Mouse (Mus musculus): ENCODE results near the gene Gtf3c2. TPM values are rescaled to one million over a fixed set of nuclear protein-coding genes. Genes with fewer than 3 reads are reported as not detected.

The Gtf3c2 gene
- total and polyA plus RNA-seq, 2 experiments from 2014 or later = 20.5 to 42.7 TPM

DNA sequence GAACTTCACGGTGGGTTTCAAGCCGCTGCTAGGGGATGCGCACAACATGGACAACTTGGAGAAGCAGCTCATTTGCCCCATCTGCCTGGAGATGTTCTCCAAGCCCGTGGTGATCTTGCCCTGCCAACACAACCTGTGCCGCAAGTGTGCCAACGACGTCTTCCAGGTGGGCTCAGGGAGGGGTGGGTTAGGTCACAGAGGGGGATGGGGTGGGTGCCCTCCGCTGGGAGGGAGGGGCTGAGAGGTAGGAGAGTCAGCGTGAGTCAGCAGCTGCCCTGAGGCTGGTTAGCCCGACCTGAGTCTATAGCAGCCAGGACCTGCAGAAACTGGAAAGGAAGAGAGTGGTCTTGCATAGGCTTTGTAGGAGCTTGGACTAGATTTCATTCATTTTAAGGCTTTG lies 63.0 kb downstream of the Gtf3c2 start:
- 17% methylated on average over 10 of the region's 10 CpGs for WGBS
- H3K9me3 ChIP-seq (replicated peaks; ENCODE audit: control insufficient read depth, low read length) = no peaks in the 10 kb centered on the region
- H3K27ac ChIP-seq (ENCODE audit: low read depth) = peak overlapping the region; percentile 53
- ATAC-seq (ENCODE audit: insufficient read depth, low read depth) (no peak; the same call in 1 of the 2 replicates), DNase-seq (ENCODE audit: low spot score) (no peak)
- H3K36me3 ChIP-seq (replicated peaks; ENCODE audit: control insufficient read depth, insufficient read depth, low read length) = no peaks in the 10 kb centered on the region
- peak overlapping the region; percentile 41 for H3K4me3 ChIP-seq (ENCODE audit: low read depth, low read length)
- H3K9ac ChIP-seq (replicated peaks; ENCODE audit: low read depth, low read length) = 0 out of 2 replicates have a peak overlapping the region, but pooled peaks have one; percentile 18
- peak overlapping the region; percentile 59 for H3K4me2 ChIP-seq (ENCODE audit: low read depth, low read length)
- no peaks in the 10 kb centered on the region for H3K27me3 ChIP-seq (ENCODE audit: control insufficient read depth, insufficient read depth, low read length)
- TF ChIP-seq CTCF (IDR thresholded peaks at IDR 0.05; ENCODE audit: low read depth) (no peak), EP300 (IDR thresholded peaks at IDR 0.05; ENCODE audit: low read depth) (no peak)
- 0 out of 2 replicates have a peak, but pooled peaks cover 8% of the 10 kb centered on the region for H3K4me1 ChIP-seq (ENCODE audit: control insufficient read depth, insufficient read depth)

DNA sequence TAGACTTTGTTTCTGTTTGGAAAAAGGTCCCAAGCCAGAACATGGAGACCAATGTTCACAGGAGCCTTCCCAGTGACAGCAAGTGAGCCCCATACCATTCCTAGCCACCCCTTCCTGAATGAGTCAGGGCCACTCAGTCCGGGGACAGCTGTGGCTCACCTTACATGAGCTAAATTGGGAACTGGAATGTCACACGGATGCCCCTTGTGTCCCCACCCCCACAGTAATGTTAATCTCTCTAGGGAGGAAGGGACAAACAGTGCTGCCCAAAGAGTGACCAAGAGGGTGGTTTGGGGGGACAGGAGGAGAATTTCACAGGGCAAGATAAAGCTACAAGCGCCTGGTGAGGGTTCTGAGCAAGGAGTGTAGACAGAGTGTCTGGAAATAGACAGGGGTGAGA lies 63.6 kb downstream of the Gtf3c2 start, which contains the start of gene Trim54:
Gene Trim54, plus strand, starts transcription at position 359 of the 400 bp plus-strand sequence.
- H3K9ac ChIP-seq (replicated peaks; ENCODE audit: low read depth, low read length) = 0 out of 2 replicates have a peak within 1 kb of the TSS, but pooled peaks have one; percentile 18
- H3K4me2 ChIP-seq (ENCODE audit: low read depth, low read length) = peak within 1 kb of the TSS; percentile 59
- H3K4me1 ChIP-seq (ENCODE audit: control insufficient read depth, insufficient read depth) = 0 out of 2 replicates have a peak, but pooled peaks cover 8% of the 10 kb centered on the region
- H3K27ac ChIP-seq (ENCODE audit: low read depth) = peak within 1 kb of the TSS; percentile 53
- peak within 1 kb of the TSS; percentile 41 for H3K4me3 ChIP-seq (ENCODE audit: low read depth, low read length)
- 6% methylated on average over 3 of the region's 3 CpGs for WGBS
- no peaks in the 10 kb centered on the region for H3K9me3 ChIP-seq (replicated peaks; ENCODE audit: control insufficient read depth, low read length)
- no peaks in the 10 kb centered on the region for H3K36me3 ChIP-seq (replicated peaks; ENCODE audit: control insufficient read depth, insufficient read depth, low read length)
- H3K27me3 ChIP-seq (ENCODE audit: control insufficient read depth, insufficient read depth, low read length) = no peaks in the 10 kb centered on the region
- ATAC-seq (ENCODE audit: insufficient read depth, low read depth) = peak; percentile 80
- DNase-seq (ENCODE audit: low spot score) = no peak
- TF ChIP-seq CTCF (IDR thresholded peaks at IDR 0.05; ENCODE audit: low read depth) (no peak), EP300 (IDR thresholded peaks at IDR 0.05; ENCODE audit: low read depth) (no peak)

DNA sequence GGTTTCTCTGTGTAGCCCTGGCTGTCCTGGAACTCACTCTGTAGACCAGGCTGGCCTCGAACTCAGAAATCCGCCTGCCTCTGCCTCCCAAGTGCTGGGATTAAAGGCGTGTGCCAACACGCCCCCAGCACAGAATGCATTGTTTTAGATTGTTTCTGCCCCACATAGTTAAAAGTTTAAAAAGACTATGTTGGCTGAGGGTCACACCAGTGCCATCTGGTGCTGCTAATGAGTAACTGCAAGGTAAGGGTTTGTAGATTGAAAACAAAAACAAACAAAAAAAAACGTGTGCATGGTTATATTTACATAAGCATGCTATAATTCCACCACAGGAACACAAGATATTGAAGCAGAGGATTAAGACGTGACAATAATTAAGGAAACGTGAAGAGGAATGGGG lies 69.2 kb downstream of the Gtf3c2 start:
- 18% methylated on average over 7 of the region's 7 CpGs for WGBS
- Histone ChIP-seq H3K9ac (replicated peaks; ENCODE audit: low read depth, low read length) (no peak overlapping the region), H3K36me3 (replicated peaks; ENCODE audit: control insufficient read depth, insufficient read depth, low read length) (no peaks in the 10 kb centered on the region), H3K4me1 (ENCODE audit: control insufficient read depth, insufficient read depth) (no peaks in the 10 kb centered on the region), H3K4me3 (ENCODE audit: low read depth, low read length) (no peak overlapping the region), H3K27ac (ENCODE audit: low read depth) (no peak overlapping the region), H3K9me3 (replicated peaks; ENCODE audit: control insufficient read depth, low read length) (no peaks in the 10 kb centered on the region), H3K4me2 (ENCODE audit: low read depth, low read length) (no peak overlapping the region), H3K27me3 (ENCODE audit: control insufficient read depth, insufficient read depth, low read length) (no peaks in the 10 kb centered on the region)
- ATAC-seq (ENCODE audit: insufficient read depth, low read depth) = no peak
- DNase-seq (ENCODE audit: low spot score) = no peak
- TF ChIP-seq EP300 (IDR thresholded peaks at IDR 0.05; ENCODE audit: low read depth) = no peak
- peak; percentile 55 for TF ChIP-seq CTCF (IDR thresholded peaks at IDR 0.05; ENCODE audit: low read depth)

DNA sequence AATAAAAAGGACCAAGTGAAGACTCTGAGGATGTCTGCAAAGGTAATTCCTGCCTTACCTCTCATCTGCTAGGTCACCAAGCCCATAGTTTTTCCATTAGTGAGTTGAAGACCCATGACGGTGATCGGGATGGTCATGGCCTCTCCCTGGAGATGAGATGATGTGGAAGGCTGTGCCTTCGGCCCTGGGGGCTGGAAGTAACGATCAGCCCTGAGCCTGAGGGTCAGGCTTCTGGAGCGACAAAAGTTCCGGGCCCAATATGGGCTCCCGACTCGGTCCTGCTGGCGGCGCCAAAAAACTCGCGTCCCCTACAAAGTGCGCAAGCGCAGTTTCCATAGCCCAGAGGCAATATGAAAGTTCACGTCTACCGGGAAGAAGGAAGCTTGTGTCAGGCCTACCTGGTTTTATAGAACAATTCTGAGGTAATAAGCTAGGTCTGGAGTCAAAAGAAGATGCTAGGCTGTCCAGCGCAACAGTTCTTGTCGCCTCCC lies 71.9 kb downstream of the Gtf3c2 start, which contains the start of gene Slc30a3:
Gene Slc30a3, minus strand, starts transcription at position 238 of the 491 bp plus-strand sequence.
- H3K36me3 ChIP-seq (replicated peaks; ENCODE audit: control insufficient read depth, insufficient read depth, low read length) = no peaks in the 10 kb centered on the region
- H3K4me1 ChIP-seq (ENCODE audit: control insufficient read depth, insufficient read depth) = no peaks in the 10 kb centered on the region
- DNase-seq (ENCODE audit: low spot score) (no peak), ATAC-seq (ENCODE audit: insufficient read depth, low read depth) (no peak)
- no peak within 1 kb of the TSS for H3K4me3 ChIP-seq (ENCODE audit: low read depth, low read length)
- H3K9ac ChIP-seq (replicated peaks; ENCODE audit: low read depth, low read length) = no peak within 1 kb of the TSS
- 88% methylated on average over 18 of the region's 18 CpGs for WGBS
- no peak within 1 kb of the TSS for H3K27ac ChIP-seq (ENCODE audit: low read depth)
- no peak for TF ChIP-seq CTCF (IDR thresholded peaks at IDR 0.05; ENCODE audit: low read depth)
- TF ChIP-seq EP300 (IDR thresholded peaks at IDR 0.05; ENCODE audit: low read depth) = no peak
- no peaks in the 10 kb centered on the region for H3K9me3 ChIP-seq (replicated peaks; ENCODE audit: control insufficient read depth, low read length)
- no peaks in the 10 kb centered on the region for H3K27me3 ChIP-seq (ENCODE audit: control insufficient read depth, insufficient read depth, low read length)
- H3K4me2 ChIP-seq (ENCODE audit: low read depth, low read length) = no peak within 1 kb of the TSS

Other genes starting within 250 kb of the Gtf3c2 start
- gene Cgref1, start 234.6 kb downstream of the Gtf3c2 start, total RNA-seq (2014; rRNA removed; ENCODE audit: low replicate concordance) = 0.77 and 3.0 TPM in 2 replicates
- 1.1 and 1.2 TPM in 2 replicates for gene Cgref1, start 234.6 kb downstream of the Gtf3c2 start, polyA plus RNA-seq (2015; fragmentation: Nextera tagmentation; extraction: Ambion mirVana)
- gene Preb, start 219.8 kb downstream of the Gtf3c2 start, total RNA-seq (2014; rRNA removed; ENCODE audit: low replicate concordance) = 20.8 and 40.0 TPM in 2 replicates
- 54.3 and 64.3 TPM in 2 replicates for gene Preb, start 219.8 kb downstream of the Gtf3c2 start, polyA plus RNA-seq (2015; fragmentation: Nextera tagmentation; extraction: Ambion mirVana)
- gene Tcf23, start 211.5 kb downstream of the Gtf3c2 start, total RNA-seq (2014; rRNA removed; ENCODE audit: low replicate concordance) = not detected in 2 replicates
- gene Tcf23, start 211.5 kb downstream of the Gtf3c2 start, polyA plus RNA-seq (2015; fragmentation: Nextera tagmentation; extraction: Ambion mirVana) = 0.15 and 0.21 TPM in 2 replicates
- 141 and 177 TPM in 2 replicates for gene Atraid, start 131.8 kb downstream of the Gtf3c2 start, total RNA-seq (2014; rRNA removed; ENCODE audit: low replicate concordance)
- gene Atraid, start 131.8 kb downstream of the Gtf3c2 start, polyA plus RNA-seq (2015; fragmentation: Nextera tagmentation; extraction: Ambion mirVana) = 166 and 176 TPM in 2 replicates
- gene Slc5a6, start 131.2 kb downstream of the Gtf3c2 start, total RNA-seq (2014; rRNA removed; ENCODE audit: low replicate concordance) = 7.1 and 7.7 TPM in 2 replicates
- 5.2 and 5.5 TPM in 2 replicates for gene Slc5a6, start 131.2 kb downstream of the Gtf3c2 start, polyA plus RNA-seq (2015; fragmentation: Nextera tagmentation; extraction: Ambion mirVana)
- gene Cad, start 125.4 kb downstream of the Gtf3c2 start, total RNA-seq (2014; rRNA removed; ENCODE audit: low replicate concordance) = 24.6 and 74.6 TPM in 2 replicates
- gene Cad, start 125.4 kb downstream of the Gtf3c2 start, polyA plus RNA-seq (2015; fragmentation: Nextera tagmentation; extraction: Ambion mirVana) = 5.4 and 5.7 TPM in 2 replicates
- not detected in 2 replicates for gene Dnajc5g, start 73.9 kb downstream of the Gtf3c2 start, total RNA-seq (2014; rRNA removed; ENCODE audit: low replicate concordance)
- gene Dnajc5g, start 73.9 kb downstream of the Gtf3c2 start, polyA plus RNA-seq (2015; fragmentation: Nextera tagmentation; extraction: Ambion mirVana) = not detected in 2 replicates
- gene Slc30a3, start 71.9 kb downstream of the Gtf3c2 start, total RNA-seq (2014; rRNA removed; ENCODE audit: low replicate concordance) = not detected in 2 replicates
- gene Slc30a3, start 71.9 kb downstream of the Gtf3c2 start, polyA plus RNA-seq (2015; fragmentation: Nextera tagmentation; extraction: Ambion mirVana) = 0.08 and 0.18 TPM in 2 replicates
- gene Trim54, start 63.4 kb downstream of the Gtf3c2 start, total RNA-seq (2014; rRNA removed; ENCODE audit: low replicate concordance) = 4.2 and 8.8 TPM in 2 replicates
- gene Trim54, start 63.4 kb downstream of the Gtf3c2 start, polyA plus RNA-seq (2015; fragmentation: Nextera tagmentation; extraction: Ambion mirVana) = 16.4 and 16.5 TPM in 2 replicates
- not detected in 2 replicates for gene Ucn, start 41.3 kb downstream of the Gtf3c2 start, total RNA-seq (2014; rRNA removed; ENCODE audit: low replicate concordance)
- not detected in 2 replicates for gene Ucn, start 41.3 kb downstream of the Gtf3c2 start, polyA plus RNA-seq (2015; fragmentation: Nextera tagmentation; extraction: Ambion mirVana)
- 157 and 202 TPM in 2 replicates for gene Mpv17, start 25.9 kb downstream of the Gtf3c2 start, total RNA-seq (2014; rRNA removed; ENCODE audit: low replicate concordance)
- 80.1 and 83.0 TPM in 2 replicates for gene Mpv17, start 25.9 kb downstream of the Gtf3c2 start, polyA plus RNA-seq (2015; fragmentation: Nextera tagmentation; extraction: Ambion mirVana)
- gene Gm29609, start 233 bp downstream of the Gtf3c2 start, total RNA-seq (2014; rRNA removed; ENCODE audit: low replicate concordance) = 6.6 and 9.9 TPM in 2 replicates
- gene Gm29609, start 233 bp downstream of the Gtf3c2 start, polyA plus RNA-seq (2015; fragmentation: Nextera tagmentation; extraction: Ambion mirVana) = 0.80 and 1.1 TPM in 2 replicates
- gene Snx17, start 13.1 kb upstream of the Gtf3c2 start, total RNA-seq (2014; rRNA removed; ENCODE audit: low replicate concordance) = 120 and 139 TPM in 2 replicates
- 97.9 and 112 TPM in 2 replicates for gene Snx17, start 13.1 kb upstream of the Gtf3c2 start, polyA plus RNA-seq (2015; fragmentation: Nextera tagmentation; extraction: Ambion mirVana)
- 27.1 and 36.7 TPM in 2 replicates for gene Eif2b4, start 13.3 kb upstream of the Gtf3c2 start, total RNA-seq (2014; rRNA removed; ENCODE audit: low replicate concordance)
- 60.2 and 60.7 TPM in 2 replicates for gene Eif2b4, start 13.3 kb upstream of the Gtf3c2 start, polyA plus RNA-seq (2015; fragmentation: Nextera tagmentation; extraction: Ambion mirVana)
- gene Zfp513, start 22.2 kb upstream of the Gtf3c2 start, total RNA-seq (2014; rRNA removed; ENCODE audit: low replicate concordance) = 2.9 and 30.7 TPM in 2 replicates
- gene Zfp513, start 22.2 kb upstream of the Gtf3c2 start, polyA plus RNA-seq (2015; fragmentation: Nextera tagmentation; extraction: Ambion mirVana) = 2.9 and 3.4 TPM in 2 replicates
- gene Ppm1g, start 40.5 kb upstream of the Gtf3c2 start, total RNA-seq (2014; rRNA removed; ENCODE audit: low replicate concordance) = 48.7 and 51.7 TPM in 2 replicates
- 61.0 and 68.0 TPM in 2 replicates for gene Ppm1g, start 40.5 kb upstream of the Gtf3c2 start, polyA plus RNA-seq (2015; fragmentation: Nextera tagmentation; extraction: Ambion mirVana)
- 120 and 124 TPM in 2 replicates for gene Nrbp1, start 60.7 kb upstream of the Gtf3c2 start, total RNA-seq (2014; rRNA removed; ENCODE audit: low replicate concordance)
- 100 and 104 TPM in 2 replicates for gene Nrbp1, start 60.7 kb upstream of the Gtf3c2 start, polyA plus RNA-seq (2015; fragmentation: Nextera tagmentation; extraction: Ambion mirVana)
- gene Gm9970, start 61.1 kb upstream of the Gtf3c2 start, total RNA-seq (2014; rRNA removed; ENCODE audit: low replicate concordance) = not detected in 2 replicates
- 0.70 and 1.1 TPM in 2 replicates for gene Gm9970, start 61.1 kb upstream of the Gtf3c2 start, polyA plus RNA-seq (2015; fragmentation: Nextera tagmentation; extraction: Ambion mirVana)
- 2.0 and 2.6 TPM in 2 replicates for gene Krtcap3, start 71.5 kb upstream of the Gtf3c2 start, total RNA-seq (2014; rRNA removed; ENCODE audit: low replicate concordance)
- gene Krtcap3, start 71.5 kb upstream of the Gtf3c2 start, polyA plus RNA-seq (2015; fragmentation: Nextera tagmentation; extraction: Ambion mirVana) = 1.7 and 2.7 TPM in 2 replicates
- 30.3 and 40.9 TPM in 2 replicates for gene Ift172, start 111.0 kb upstream of the Gtf3c2 start, total RNA-seq (2014; rRNA removed; ENCODE audit: low replicate concordance)
- gene Ift172, start 111.0 kb upstream of the Gtf3c2 start, polyA plus RNA-seq (2015; fragmentation: Nextera tagmentation; extraction: Ambion mirVana) = 14.6 and 16.5 TPM in 2 replicates
- 21.2 and 27.4 TPM in 2 replicates for gene Fndc4, start 115.9 kb upstream of the Gtf3c2 start, total RNA-seq (2014; rRNA removed; ENCODE audit: low replicate concordance)
- 5.4 and 6.2 TPM in 2 replicates for gene Fndc4, start 115.9 kb upstream of the Gtf3c2 start, polyA plus RNA-seq (2015; fragmentation: Nextera tagmentation; extraction: Ambion mirVana)
- 0.12 TPM in 1 of 2 replicates, not detected in the other for gene Gckr, start 117.3 kb upstream of the Gtf3c2 start, total RNA-seq (2014; rRNA removed; ENCODE audit: low replicate concordance)
- gene Gckr, start 117.3 kb upstream of the Gtf3c2 start, polyA plus RNA-seq (2015; fragmentation: Nextera tagmentation; extraction: Ambion mirVana) = 0.04 TPM in 1 of 2 replicates, not detected in the other

Measured in heart, postnatal 0 days (tissue).